Mouse (Mus musculus) heart, postnatal 0 days (tissue): Measurements from ENCODE around the gene Cfap298. TPM values are rescaled to one million over a fixed set of nuclear protein-coding genes. Genes with fewer than 3 reads are reported as not detected.

Source experiments
- ATAC-seq: fragments of 200-750 bp; cut with Nextera tagmentation; 2 replicates; pipeline ENCODE4 v1.8.0; 2017; ENCODE audit warnings: low read depth, moderate number of reproducible peaks, moderate library complexity; ENCODE audit not compliant: insufficient read depth
- DNase-seq: peaks from one replicate; pipeline ENCODE4 v3.0.0-alpha.2; 2016; ENCODE audit warnings: low spot score
- H3K27ac ChIP-seq: fragments of 300-500 bp; sonication (generic); 2 replicates; pipeline ENCODE4 v1.5.1; 2014; ENCODE audit warnings: low read depth, mild to moderate bottlenecking
- H3K27me3 ChIP-seq: fragments of 300-500 bp; sonication (generic); 2 replicates; pipeline ENCODE4 v1.6.1; 2014; ENCODE audit warnings: low read length, mixed read lengths; ENCODE audit not compliant: control insufficient read depth, insufficient read depth
- H3K36me3 ChIP-seq: fragments of 300-500 bp; sonication (generic); replicated peaks from 2 replicates; pipeline ENCODE4 v1.6.1; 2014; ENCODE audit warnings: low read length, mixed read lengths; ENCODE audit not compliant: control insufficient read depth, insufficient read depth
- H3K4me1 ChIP-seq: fragments of 300-500 bp; sonication (generic); 2 replicates; pipeline ENCODE4 v1.6.1; 2014; ENCODE audit warnings: antibody characterized with exemption; ENCODE audit not compliant: control insufficient read depth, insufficient read depth
- H3K4me2 ChIP-seq: fragments of 300-500 bp; sonication (generic); 2 replicates; pipeline ENCODE4 v1.6.1; 2014; ENCODE audit warnings: low read depth, mild to moderate bottlenecking, low read length, moderate library complexity
- H3K4me3 ChIP-seq: fragments of 300-500 bp; sonication (generic); 2 replicates; pipeline ENCODE4 v1.5.1; 2014; ENCODE audit warnings: low read depth, low read length
- H3K9ac ChIP-seq: fragments of 300-500 bp; sonication (generic); replicated peaks from 2 replicates; pipeline ENCODE4 v1.6.1; 2014; ENCODE audit warnings: low read depth, low read length, mixed read lengths
- H3K9me3 ChIP-seq: fragments of 300-500 bp; sonication (generic); replicated peaks from 2 replicates; pipeline ENCODE4 v1.6.1; 2016; ENCODE audit warnings: low read length; ENCODE audit not compliant: control insufficient read depth
- CTCF ChIP-seq: IDR thresholded peaks from 2 replicates; pipeline ENCODE4 v1.5.1; 2016; ENCODE audit warnings: antibody characterized with exemption, control low read depth, low read depth
- EP300 ChIP-seq: IDR thresholded peaks from 2 replicates; pipeline ENCODE4 v1.6.1; 2016; ENCODE audit warnings: antibody characterized with exemption, low read depth
- WGBS: fragments of 180-500 bp; shearing (Covaris S2); extraction: QIAGEN DNeasy Blood & Tissue Kit; methylation state at CpG from one replicate; pipeline ENCODE4 v1.1.7; 2014; 5-methylcytosine and 5-hydroxymethylcytosine counted together
- microRNA-seq: library from miRNA; unstranded; fragments of <30 nt; microRNA quantifications from one replicate; pipeline ENCODE4, GENCODE M21; 2016
- polyA plus RNA-seq: library from polyadenylated mRNA; unstranded; fragments of >200 nt; fragmentation: Nextera tagmentation; extraction: Ambion mirVana; gene quantifications from 2 replicates; pipeline ENCODE4 v1.2.1, GENCODE M21; 2015
- total RNA-seq: library from RNA; depleted of rRNA; stranded (reverse); fragments of >200 nt; gene quantifications from 2 replicates; pipeline ENCODE4 v1.2.3, GENCODE M21; 2014; ENCODE audit warnings: low replicate concordance; rRNA removed

Cfap298 gene
- total and polyA plus RNA-seq, 2 experiments from 2014 or later: 22.1 to 39.6 TPM

DNA sequence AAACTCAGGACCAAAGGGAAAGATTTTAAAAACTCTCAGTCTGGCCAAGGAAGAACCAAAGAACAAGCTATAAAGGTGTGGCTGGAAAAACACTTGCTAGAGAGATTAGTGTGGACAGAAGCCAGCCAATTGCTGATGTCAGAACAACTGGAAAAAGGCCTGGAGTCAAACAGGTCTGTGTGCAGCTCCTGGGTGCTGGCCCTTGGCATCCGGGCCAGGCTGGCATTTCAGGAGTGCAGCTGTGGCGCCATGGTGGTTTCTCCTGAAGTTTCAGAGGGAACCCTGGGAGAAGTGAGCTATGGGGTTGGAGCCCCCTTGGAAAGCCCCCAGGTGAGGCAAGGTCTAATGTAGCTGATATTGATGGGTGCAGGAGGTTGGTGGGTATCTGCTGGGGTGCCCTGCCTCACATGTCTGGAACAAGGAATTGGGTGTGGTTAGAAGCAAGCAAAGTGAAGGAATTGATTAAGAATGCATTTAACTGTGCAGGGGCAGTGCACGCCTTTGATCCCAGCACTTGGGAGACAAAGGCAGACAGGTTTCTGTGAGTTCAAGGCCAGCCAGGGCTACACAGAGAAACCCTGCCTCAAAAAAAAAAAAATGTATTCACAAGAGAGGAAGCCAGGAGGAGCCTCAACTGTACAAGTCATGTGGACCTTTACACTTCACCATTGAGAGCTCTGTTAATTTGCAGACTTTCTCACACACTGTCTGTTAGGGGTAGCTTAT is 56.6 kb downstream of the Cfap298 start:
- H3K4me1 ChIP-seq: 0 out of 2 replicates have a peak, but pooled peaks cover 11% of the 10 kb centered on the region
- H3K27ac ChIP-seq: no peak overlapping the region
- no peak overlapping the region for H3K4me2 ChIP-seq
- no peaks in the 10 kb centered on the region for H3K27me3 ChIP-seq
- no peaks in the 10 kb centered on the region for H3K9me3 ChIP-seq
- 81% methylated on average over 3 of the region's 3 CpGs for WGBS
- ATAC-seq (no peak), DNase-seq (no peak)
- H3K36me3 ChIP-seq: no peaks in the 10 kb centered on the region
- H3K4me3 ChIP-seq: no peak overlapping the region
- no peak overlapping the region for H3K9ac ChIP-seq
- TF ChIP-seq EP300: no peak
- no peak for TF ChIP-seq CTCF

Small RNA genes lying within 50 kb of the gene (microRNA-seq; reads per million reads assigned to microRNA genes)
- gene Gm22933: not detected

Other genes starting within 250 kb of the Cfap298 start
- 10.6 and 21.2 TPM in 2 replicates for gene Mis18a, start 207.7 kb downstream of the Cfap298 start, total RNA-seq
- gene Mis18a, start 207.7 kb downstream of the Cfap298 start, polyA plus RNA-seq: 13.2 and 14.5 TPM in 2 replicates
- 57.5 and 68.0 TPM in 2 replicates for gene Mrap, start 196.9 kb downstream of the Cfap298 start, total RNA-seq
- gene Mrap, start 196.9 kb downstream of the Cfap298 start, polyA plus RNA-seq: 47.8 and 49.8 TPM in 2 replicates
- 8.7 and 16.5 TPM in 2 replicates for gene Urb1, start 124.7 kb downstream of the Cfap298 start, total RNA-seq
- gene Urb1, start 124.7 kb downstream of the Cfap298 start, polyA plus RNA-seq: 2.7 and 3.0 TPM in 2 replicates
- 3.2 and 11.4 TPM in 2 replicates for gene Eva1c, start 108.4 kb downstream of the Cfap298 start, total RNA-seq
- gene Eva1c, start 108.4 kb downstream of the Cfap298 start, polyA plus RNA-seq: 1.1 and 1.7 TPM in 2 replicates
- gene Synj1, start 76.2 kb upstream of the Cfap298 start, total RNA-seq: 11.8 and 19.3 TPM in 2 replicates
- gene Synj1, start 76.2 kb upstream of the Cfap298 start, polyA plus RNA-seq: 6.6 and 8.5 TPM in 2 replicates
- 30.6 and 33.8 TPM in 2 replicates for gene Paxbp1, start 109.4 kb upstream of the Cfap298 start, total RNA-seq
- gene Paxbp1, start 109.4 kb upstream of the Cfap298 start, polyA plus RNA-seq: 18.8 and 19.0 TPM in 2 replicates
- gene 4932438H23Rik, start 160.0 kb upstream of the Cfap298 start, total RNA-seq: 0.11 TPM in 1 of 2 replicates, not detected in the other
- 0.05 and 0.14 TPM in 2 replicates for gene 4932438H23Rik, start 160.0 kb upstream of the Cfap298 start, polyA plus RNA-seq